Mouse (Mus musculus) central nervous system, embryonic 18 days (tissue): ENCODE results near the gene Olfr957. TPM values are rescaled to one million over a fixed set of nuclear protein-coding genes. Genes with fewer than 3 reads are reported as not detected.

Experiments used
- polyA plus RNA-seq: library from polyadenylated mRNA; depleted of rRNA; stranded (reverse); fragments of >200 nt; gene quantifications from 2 replicates; pipeline ENCODE4 v1.2.3, GENCODE M21; 2012; rRNA removed

The Olfr957 gene
- polyA plus RNA-seq, result not detected in 2 replicates

DNA sequence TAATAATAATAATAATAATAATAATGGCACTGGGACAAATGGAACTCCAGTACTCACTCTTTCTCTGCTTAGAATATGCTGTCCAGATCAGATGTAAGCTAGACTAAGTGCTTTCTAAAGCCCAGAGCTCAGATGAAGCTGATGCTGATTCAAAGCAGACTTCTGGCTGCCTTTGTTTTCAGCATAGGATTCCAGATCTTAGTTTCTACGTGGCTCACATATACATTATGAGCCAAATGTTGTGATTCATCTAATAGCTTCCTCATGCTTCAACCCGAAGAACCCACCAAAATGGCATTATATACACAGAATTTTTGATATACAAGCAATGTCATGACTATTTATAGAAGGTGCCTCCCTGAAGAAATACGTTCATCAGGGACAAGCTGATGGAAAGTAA lies at the start of gene Olfr957:
Gene Olfr957, minus strand, starts transcription at position 279 of the 400 bp plus-strand sequence.

DNA sequence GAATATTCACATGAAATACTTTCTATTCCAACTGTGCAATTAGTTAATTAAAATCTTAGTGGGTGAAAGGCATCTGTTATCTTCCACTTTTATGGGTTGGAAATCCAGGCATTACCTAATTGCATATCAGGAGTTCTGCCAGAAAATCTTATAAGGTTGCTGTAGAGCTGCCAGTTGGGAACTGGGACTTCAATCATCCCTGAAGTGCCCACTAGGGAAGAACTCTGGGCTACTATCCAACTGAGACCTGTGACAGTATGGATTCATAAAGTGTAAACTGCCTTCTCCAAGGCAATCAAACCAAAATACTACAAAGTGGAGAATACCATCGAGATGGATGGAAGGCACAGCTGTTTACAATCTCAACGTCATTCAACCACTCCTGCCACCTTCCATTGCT lies 38.3 kb upstream of the Olfr957 start, which contains the start of gene Olfr958:
Gene Olfr958, minus strand, starts transcription at position 109 of the 400 bp plus-strand sequence.

DNA sequence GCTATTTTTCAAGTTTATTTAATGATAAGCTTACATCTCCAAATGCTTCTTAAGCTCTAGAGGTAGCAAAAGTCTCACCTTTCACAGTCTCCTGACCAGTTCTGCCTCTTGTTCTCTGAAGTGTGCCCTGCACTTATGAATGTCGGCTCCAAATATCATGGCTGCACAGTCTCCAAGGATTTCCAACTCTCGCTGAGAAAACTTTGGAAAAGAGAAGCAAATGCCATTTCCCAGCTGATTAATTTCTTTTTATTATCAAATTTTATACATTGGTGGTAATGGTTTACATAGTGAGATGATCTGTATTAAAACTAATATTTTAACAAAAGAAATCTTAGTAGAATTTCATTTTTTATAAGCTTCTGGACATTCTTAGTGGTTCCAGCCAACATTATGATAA lies 21.7 kb downstream of the Olfr957 start, which contains the start of gene Olfr44:
Gene Olfr44, minus strand, starts transcription at position 101 of the 400 bp plus-strand sequence.

DNA sequence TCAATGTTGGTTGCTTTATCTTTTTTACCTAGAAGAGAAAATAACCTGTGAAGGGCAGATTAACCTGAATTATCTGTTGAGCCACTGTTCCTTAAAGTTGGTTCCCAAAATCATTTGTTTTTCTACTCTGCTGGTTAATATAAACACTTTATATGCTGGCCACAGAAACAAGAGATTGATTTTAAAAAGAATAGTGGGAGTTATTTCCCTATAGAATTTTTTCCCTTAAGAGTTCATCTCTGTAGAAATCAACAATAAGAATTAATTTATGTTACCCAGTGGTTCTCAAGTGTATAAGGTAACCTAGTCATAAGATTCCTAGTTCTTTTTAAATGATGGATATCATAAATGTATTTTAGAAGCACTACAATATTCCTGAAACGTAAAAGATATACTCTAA lies 43.8 kb downstream of the Olfr957 start, which contains the start of gene Olfr955:
Gene Olfr955, minus strand, starts transcription at position 101 of the 400 bp plus-strand sequence.

Other genes starting within 250 kb of the Olfr957 start
- gene Olfr945, start 239.0 kb downstream of the Olfr957 start, polyA plus RNA-seq, result not detected in 2 replicates
- gene Olfr948, start 189.8 kb downstream of the Olfr957 start, polyA plus RNA-seq, result not detected in 2 replicates
- not detected in 2 replicates for gene Olfr951, start 128.4 kb downstream of the Olfr957 start, polyA plus RNA-seq
- gene Olfr952, start 88.7 kb downstream of the Olfr957 start, polyA plus RNA-seq, result not detected in 2 replicates
- gene Olfr954, start 59.1 kb downstream of the Olfr957 start, polyA plus RNA-seq, result not detected in 2 replicates
- not detected in 2 replicates for gene Olfr955, start 43.9 kb downstream of the Olfr957 start, polyA plus RNA-seq
- gene Olfr44, start 21.8 kb downstream of the Olfr957 start, polyA plus RNA-seq, result not detected in 2 replicates
- not detected in 2 replicates for gene Olfr958, start 38.2 kb upstream of the Olfr957 start, polyA plus RNA-seq
- 0.05 and 0.07 TPM in 2 replicates for gene Olfr959, start 59.8 kb upstream of the Olfr957 start, polyA plus RNA-seq
- 113 and 134 TPM in 2 replicates for gene AW551984, start 88.6 kb upstream of the Olfr957 start, polyA plus RNA-seq
- not detected in 2 replicates for gene Olfr148, start 94.8 kb upstream of the Olfr957 start, polyA plus RNA-seq
- gene Olfr960, start 105.6 kb upstream of the Olfr957 start, polyA plus RNA-seq, result not detected in 2 replicates
- gene Olfr961, start 129.3 kb upstream of the Olfr957 start, polyA plus RNA-seq, result not detected in 2 replicates
- gene Olfr963, start 151.4 kb upstream of the Olfr957 start, polyA plus RNA-seq, result not detected in 2 replicates
- not detected in 2 replicates for gene Olfr149, start 191.3 kb upstream of the Olfr957 start, polyA plus RNA-seq
- not detected in 2 replicates for gene Olfr965, start 195.5 kb upstream of the Olfr957 start, polyA plus RNA-seq
- not detected in 2 replicates for gene Olfr150, start 215.2 kb upstream of the Olfr957 start, polyA plus RNA-seq
- gene Olfr967, start 230.4 kb upstream of the Olfr957 start, polyA plus RNA-seq, result not detected in 2 replicates